Mouse (Mus musculus): Measurements from ENCODE around the gene Eif4g3.

Eif4g3 gene

GRCm38 (mm10) chr4:138217951-138218685 is 225.3 kb downstream of the Eif4g3 start:
- DNase-seq (ENCODE audit: extremely low spot score) = no peak

GRCm38 (mm10) chr4:138219331-138219730 is 226.5 kb downstream of the Eif4g3 start:
- no peak for DNase-seq (ENCODE audit: extremely low spot score)

- no peak for DNase-seq (ENCODE audit: extremely low spot score)
These were observed 227.9 kb downstream of the Eif4g3 start for GRCm38 (mm10) chr4:138220761-138221160.

GRCm38 (mm10) chr4:138221406-138221805 is 228.6 kb downstream of the Eif4g3 start:
- no peak for DNase-seq (ENCODE audit: extremely low spot score)

- DNase-seq (ENCODE audit: extremely low spot score) = no peak
These were observed 229.6 kb downstream of the Eif4g3 start for GRCm38 (mm10) chr4:138222396-138222795.

GRCm38 (mm10) chr4:138223623-138224022 is 230.8 kb downstream of the Eif4g3 start:
- DNase-seq (ENCODE audit: extremely low spot score) = no peak

GRCm38 (mm10) chr4:138246756-138247665 is 254.2 kb downstream of the Eif4g3 start:
- no peak for DNase-seq (ENCODE audit: extremely low spot score)

- peak; percentile 86 for DNase-seq (ENCODE audit: extremely low spot score)
These were observed 257.5 kb downstream of the Eif4g3 start, which contains the start of the genes Sh2d5 and Kif17 for GRCm38 (mm10) chr4:138250088-138250960. TSS of gene Sh2d5 (plus strand) at chr4:138250403. TSS of gene Kif17 (plus strand) at chr4:138250435.

GRCm38 (mm10) chr4:138251819-138252218 is 259.0 kb downstream of the Eif4g3 start:
- DNase-seq (ENCODE audit: extremely low spot score) = peak; percentile 74

- no peak for DNase-seq (ENCODE audit: extremely low spot score)
These were observed 259.4 kb downstream of the Eif4g3 start for GRCm38 (mm10) chr4:138252231-138252630.

- DNase-seq (ENCODE audit: extremely low spot score) = no peak
These were observed 264.4 kb downstream of the Eif4g3 start for GRCm38 (mm10) chr4:138257116-138257687.

Data from embryo, embryonic 9.5 days (tissue).